Mouse (Mus musculus) testis, adult 2 months (tissue): ENCODE results near the gene Ubxn10.

Source experiments
- CTCF ChIP-seq: fragments of 200-500 bp; IDR thresholded peaks from 2 replicates; pipeline ENCODE4 v1.5.1; 2012; ENCODE audit warnings: low read depth, mild to moderate bottlenecking, inconsistent platforms, low read length, moderate library complexity; ENCODE audit not compliant: control insufficient read depth, insufficient read depth, insufficient replicate concordance
- POLR2A ChIP-seq: fragments of 200-500 bp; IDR thresholded peaks from 2 replicates; pipeline ENCODE4 v1.6.1; 2012; ENCODE audit warnings: low read depth, mild to moderate bottlenecking, inconsistent platforms, low read length, moderate library complexity; ENCODE audit not compliant: control insufficient read depth

DNA sequence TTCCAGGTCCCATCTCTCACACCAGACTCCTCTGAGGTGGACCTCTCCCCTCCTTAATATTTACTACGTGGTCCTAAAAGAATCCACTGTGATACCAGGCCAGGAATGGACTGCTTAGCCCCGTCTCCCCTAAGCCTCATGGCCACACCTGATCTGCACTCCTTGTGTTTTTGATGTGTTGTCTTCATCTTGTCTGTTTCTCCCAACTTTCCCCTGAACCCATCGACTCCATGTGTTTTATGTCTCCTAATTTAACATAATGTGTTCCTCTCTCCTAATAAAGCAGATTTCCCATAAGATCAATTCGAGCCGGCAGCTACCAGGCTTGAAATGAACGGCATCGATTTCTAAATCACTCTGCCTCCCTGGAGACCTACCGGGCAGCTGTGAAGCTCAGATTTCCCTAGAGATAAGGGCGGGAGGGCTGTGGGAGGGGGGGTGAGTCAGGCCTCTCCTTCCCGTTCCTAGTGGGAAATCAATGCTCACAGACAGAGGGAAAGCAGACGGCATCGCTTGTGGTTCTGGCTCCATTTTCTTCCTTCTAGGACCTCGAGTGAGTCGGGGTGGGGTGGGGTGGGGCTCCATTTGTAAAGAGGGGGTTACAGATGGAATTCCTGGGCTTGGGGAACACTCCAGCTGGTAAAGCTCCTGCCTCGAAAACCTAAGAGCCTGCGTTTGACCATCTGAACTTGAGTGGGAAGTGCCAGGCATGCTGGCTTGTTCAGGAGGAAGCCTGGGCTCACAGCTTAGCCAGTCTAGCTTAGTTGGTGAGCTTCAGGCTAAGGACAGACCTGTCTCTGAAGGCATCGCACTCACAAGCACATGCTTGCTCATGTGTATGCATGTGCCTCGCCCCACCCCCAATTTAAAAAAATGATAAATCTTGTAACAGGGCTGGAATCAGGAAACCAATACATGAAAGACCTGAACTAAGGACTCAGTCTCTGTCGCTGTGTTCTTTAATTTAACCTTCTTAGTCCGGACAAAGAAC is 40.7 kb upstream of the Ubxn10 start:
- no peak for TF ChIP-seq CTCF
- TF ChIP-seq POLR2A, result no peak
